Comparison of ENCODE assay signal across 8 mouse cellular contexts in genomic region chr17:29018292-29018984, GRCm38 (mm10). TPM values are rescaled to one million over a fixed set of nuclear protein-coding genes. Genes with fewer than 3 reads are reported as not detected.
DNase-seq lines count a peak whose midpoint lies in the region; ATAC-seq and TF ChIP-seq lines count a peak whose summit lies in the region.

No protein-coding gene starts in this region.

- ATAC-seq in forebrain, embryonic 14.5 days = no peak
- ATAC-seq in forebrain, embryonic 12.5 days (ENCODE audit: low FRiP score) = no peak

- no peak overlapping the region for H3K4me2 ChIP-seq in forebrain, embryonic 14.5 days (ENCODE audit: low read length)
- H3K4me2 ChIP-seq in forebrain, embryonic 12.5 days = no peak overlapping the region

- H3K36me3 ChIP-seq in forebrain, embryonic 14.5 days (ENCODE audit: control insufficient read depth, insufficient read depth, low read length) = no peaks in the 10 kb centered on the region
- no peaks in the 10 kb centered on the region for H3K36me3 ChIP-seq in forebrain, embryonic 12.5 days (replicated peaks)
- H3K36me3 ChIP-seq in embryonic facial prominence, embryonic 10.5 days (replicated peaks) = no peaks in the 10 kb centered on the region
- H3K36me3 ChIP-seq in liver, adult 2 months (ENCODE audit: control insufficient read depth, insufficient read depth, low read length) = no peaks in the 10 kb centered on the region

- no peak for TF ChIP-seq POLR2A in liver, adult 2 months (IDR thresholded peaks at IDR 0.05; ENCODE audit: extremely low read depth, insufficient read depth, low read length)

- no peaks in the 10 kb centered on the region for H3K79me2 ChIP-seq in liver, adult 2 months (ENCODE audit: control insufficient read depth, insufficient read depth, low read length)

- no peak overlapping the region for H3K27ac ChIP-seq in forebrain, embryonic 14.5 days (ENCODE audit: low read depth, low read length)
- no peak overlapping the region for H3K27ac ChIP-seq in forebrain, embryonic 12.5 days
- H3K27ac ChIP-seq in embryonic facial prominence, embryonic 10.5 days (replicated peaks) = no peak overlapping the region
- H3K27ac ChIP-seq in liver, adult 2 months (replicated peaks; ENCODE audit: insufficient read depth, low read depth, low read length) = no peak overlapping the region

- DNase-seq in forebrain, embryonic 14.5 days (ENCODE audit: low spot score) = peak; percentile 39
- DNase-seq in A20 (ENCODE audit: low read depth, low spot score) = peak; percentile 88
- DNase-seq in embryonic facial prominence, embryonic 10.5 days (ENCODE audit: low spot score) = peak; percentile 67
- DNase-seq in liver, adult 2 months (ENCODE audit: extremely low read depth, low read depth, low spot score) = no peak
- no peak for DNase-seq in urinary bladder, adult 18-20 months (ENCODE audit: low spot score in 2 of 2)
- DNase-seq in adrenal gland, adult 18-20 months (ENCODE audit: low spot score in 2 of 2) = no peak
- no peak for DNase-seq in cerebellum, postnatal 25 days

- H3K4me1 ChIP-seq in forebrain, embryonic 14.5 days (ENCODE audit: control insufficient read depth, insufficient read depth, low read length) = no peaks in the 10 kb centered on the region
- H3K4me1 ChIP-seq in forebrain, embryonic 12.5 days = no peaks in the 10 kb centered on the region; the same call in 1 of the 2 replicates
- H3K4me1 ChIP-seq in embryonic facial prominence, embryonic 10.5 days = peaks cover 26% of the 10 kb centered on the region
- H3K4me1 ChIP-seq in liver, adult 2 months (ENCODE audit: control insufficient read depth, insufficient read depth, low read length) = no peaks in the 10 kb centered on the region

- no peak overlapping the region for H3K9ac ChIP-seq in forebrain, embryonic 14.5 days (ENCODE audit: low read length)
- H3K9ac ChIP-seq in forebrain, embryonic 12.5 days = no peak overlapping the region
- no peak overlapping the region for H3K9ac ChIP-seq in liver, adult 2 months (ENCODE audit: low read depth, low read length)

- TF ChIP-seq CTCF in liver, adult 2 months (IDR thresholded peaks at IDR 0.05; ENCODE audit: low read depth, low read length) = peak; percentile 42

- 43% methylated on average over 11 of the region's 11 CpGs for WGBS in forebrain, embryonic 14.5 days
- 50% methylated on average over 11 of the region's 11 CpGs for WGBS in forebrain, embryonic 12.5 days
- 40% methylated on average over 11 of the region's 11 CpGs for WGBS in embryonic facial prominence, embryonic 10.5 days
- 72% methylated on average over 11 of the region's 11 CpGs for WGBS in liver, adult 2 months

- no peaks in the 10 kb centered on the region for H3K9me3 ChIP-seq in forebrain, embryonic 14.5 days (replicated peaks; ENCODE audit: control insufficient read depth, low read length)
- H3K9me3 ChIP-seq in forebrain, embryonic 12.5 days = no peaks in the 10 kb centered on the region
- no peaks in the 10 kb centered on the region for H3K9me3 ChIP-seq in embryonic facial prominence, embryonic 10.5 days

- H3K4me3 ChIP-seq in forebrain, embryonic 14.5 days (ENCODE audit: low read depth, low read length) = no peak overlapping the region
- no peak overlapping the region for H3K4me3 ChIP-seq in forebrain, embryonic 12.5 days (replicated peaks)
- H3K4me3 ChIP-seq in embryonic facial prominence, embryonic 10.5 days = no peak overlapping the region
- no peak overlapping the region for H3K4me3 ChIP-seq in liver, adult 2 months (ENCODE audit: insufficient read depth, low read depth, low read length)

- no peaks in the 10 kb centered on the region for H3K27me3 ChIP-seq in forebrain, embryonic 14.5 days (replicated peaks; ENCODE audit: control insufficient read depth, insufficient read depth, low read length)
- H3K27me3 ChIP-seq in forebrain, embryonic 12.5 days = no peaks in the 10 kb centered on the region
- H3K27me3 ChIP-seq in embryonic facial prominence, embryonic 10.5 days (replicated peaks; ENCODE audit: low read depth, poor library complexity, severe bottlenecking) = no peaks in the 10 kb centered on the region
- no peaks in the 10 kb centered on the region for H3K27me3 ChIP-seq in liver, adult 2 months (ENCODE audit: control insufficient read depth, insufficient read depth, low read length)

RNA-seq across cellular contexts. Expression of gene Stk38, which starts 10.6 kb away (rescaled TPM):
- polyA plus RNA-seq in forebrain, embryonic 14.5 days (2014; fragmentation: Nextera tagmentation; extraction: Ambion mirVana) = 81.7 and 94.8 TPM in 2 replicates
- polyA plus RNA-seq in forebrain, embryonic 12.5 days (2016; fragmentation: Nextera tagmentation; extraction: Ambion mirVana) = 149 and 154 TPM in 2 replicates
- polyA plus RNA-seq in embryonic facial prominence, embryonic 10.5 days (2016; fragmentation: Nextera tagmentation; extraction: Ambion mirVana) = 118 and 125 TPM in 2 replicates
- 45.8 and 52.2 TPM in 2 replicates for total RNA-seq in liver, adult 2 months (2014; rRNA removed)
- 52.0 and 54.4 TPM in 2 replicates for polyA plus RNA-seq in liver, adult 2 months (2012; rRNA removed)
- total RNA-seq in adrenal gland, adult 18-20 months (2021) = 10 to 100 TPM; 49.2 to 49.9 TPM

RNA-seq across cellular contexts. Expression of gene Srsf3, which starts 14.0 kb away (rescaled TPM):
- 712 and 729 TPM in 2 replicates for polyA plus RNA-seq in forebrain, embryonic 14.5 days (2014; fragmentation: Nextera tagmentation; extraction: Ambion mirVana)
- 852 and 860 TPM in 2 replicates for polyA plus RNA-seq in forebrain, embryonic 12.5 days (2016; fragmentation: Nextera tagmentation; extraction: Ambion mirVana)
- 830 and 831 TPM in 2 replicates for polyA plus RNA-seq in embryonic facial prominence, embryonic 10.5 days (2016; fragmentation: Nextera tagmentation; extraction: Ambion mirVana)
- total RNA-seq in liver, adult 2 months (2014; rRNA removed) = 41.4 and 47.3 TPM in 2 replicates
- 26.6 and 40.1 TPM in 2 replicates for polyA plus RNA-seq in liver, adult 2 months (2012; rRNA removed)
- 100 to 1,000 TPM; 113 to 119 TPM for total RNA-seq in adrenal gland, adult 18-20 months (2021)

Comparison
In these comparisons a context has a peak if more than half of its experiments do, and no peak if none do; other contexts are left out.
1. DNase-seq: peak in forebrain, embryonic 14.5 days (single experiment), A20 (single experiment) and embryonic facial prominence, embryonic 10.5 days (single experiment); none in liver, adult 2 months (single experiment), urinary bladder, adult 18-20 months (0 of 2), adrenal gland, adult 18-20 months (0 of 2) and cerebellum, postnatal 25 days (0 of 2).
2. RNA of gene Srsf3, which starts 14.0 kb away (polyA plus RNA-seq): 852 to 860 TPM in forebrain, embryonic 12.5 days, 830 to 831 TPM in embryonic facial prominence, embryonic 10.5 days and 712 to 729 TPM in forebrain, embryonic 14.5 days; 26.6 to 40.1 TPM in liver, adult 2 months; every median in the first group is over 10 times any median in the second.